Mouse (Mus musculus): ENCODE results near the gene Mmab. TPM values are rescaled to one million over a fixed set of nuclear protein-coding genes. Genes with fewer than 3 reads are reported as not detected.

Mmab gene
- total and polyA plus RNA-seq, 2 experiments from 2014 or later: 17.0 to 19.7 TPM

GRCm38 (mm10) chr5:114412361-114412998, 31.4 kb downstream of the Mmab start:
- Histone ChIP-seq H3K27me3 (ENCODE audit: control insufficient read depth, insufficient read depth, low read length) (no peaks in the 10 kb centered on the region), H3K4me3 (ENCODE audit: low read depth, low read length) (no peak overlapping the region), H3K27ac (ENCODE audit: low read depth) (no peak overlapping the region), H3K9me3 (replicated peaks; ENCODE audit: control insufficient read depth, low read length) (no peaks in the 10 kb centered on the region), H3K4me2 (ENCODE audit: low read depth, low read length) (no peak overlapping the region), H3K36me3 (replicated peaks; ENCODE audit: control insufficient read depth, insufficient read depth, low read length) (peaks cover 99% of the 10 kb centered on the region), H3K4me1 (ENCODE audit: control insufficient read depth, insufficient read depth) (no peaks in the 10 kb centered on the region), H3K9ac (replicated peaks; ENCODE audit: low read depth, low read length) (no peak overlapping the region)
- TF ChIP-seq CTCF (IDR thresholded peaks at IDR 0.05; ENCODE audit: low read depth) (no peak), EP300 (IDR thresholded peaks at IDR 0.05; ENCODE audit: low read depth) (no peak)
- DNase-seq (ENCODE audit: low spot score): no peak
- WGBS: 68% methylated on average over 23 of the region's 23 CpGs
- no peak for ATAC-seq (ENCODE audit: insufficient read depth, low read depth)

- WGBS: 87% methylated on average over 13 of the region's 13 CpGs
- DNase-seq (ENCODE audit: low spot score) (no peak), ATAC-seq (ENCODE audit: insufficient read depth, low read depth) (no peak)
- Histone ChIP-seq H3K27ac (ENCODE audit: low read depth) (no peak overlapping the region), H3K4me1 (ENCODE audit: control insufficient read depth, insufficient read depth) (no peaks in the 10 kb centered on the region), H3K4me3 (ENCODE audit: low read depth, low read length) (no peak overlapping the region), H3K4me2 (ENCODE audit: low read depth, low read length) (no peak overlapping the region), H3K9ac (replicated peaks; ENCODE audit: low read depth, low read length) (no peak overlapping the region), H3K36me3 (replicated peaks; ENCODE audit: control insufficient read depth, insufficient read depth, low read length) (peaks cover 99% of the 10 kb centered on the region), H3K27me3 (ENCODE audit: control insufficient read depth, insufficient read depth, low read length) (no peaks in the 10 kb centered on the region), H3K9me3 (replicated peaks; ENCODE audit: control insufficient read depth, low read length) (no peaks in the 10 kb centered on the region)
- TF ChIP-seq CTCF (IDR thresholded peaks at IDR 0.05; ENCODE audit: low read depth): no peak
- TF ChIP-seq EP300 (IDR thresholded peaks at IDR 0.05; ENCODE audit: low read depth): no peak
Observed at GRCm38 (mm10) chr5:114410429-114410828, 33.4 kb downstream of the Mmab start.

- Histone ChIP-seq H3K9me3 (replicated peaks; ENCODE audit: control insufficient read depth, low read length) (no peaks in the 10 kb centered on the region), H3K27me3 (ENCODE audit: control insufficient read depth, insufficient read depth, low read length) (no peaks in the 10 kb centered on the region), H3K4me3 (ENCODE audit: low read depth, low read length) (no peak overlapping the region), H3K4me1 (ENCODE audit: control insufficient read depth, insufficient read depth) (no peaks in the 10 kb centered on the region), H3K9ac (replicated peaks; ENCODE audit: low read depth, low read length) (no peak overlapping the region), H3K36me3 (replicated peaks; ENCODE audit: control insufficient read depth, insufficient read depth, low read length) (peaks cover 100% of the 10 kb centered on the region), H3K27ac (ENCODE audit: low read depth) (no peak overlapping the region), H3K4me2 (ENCODE audit: low read depth, low read length) (no peak overlapping the region)
- 93% methylated on average over 11 of the region's 11 CpGs for WGBS
- DNase-seq (ENCODE audit: low spot score) (no peak), ATAC-seq (ENCODE audit: insufficient read depth, low read depth) (no peak)
- TF ChIP-seq EP300 (IDR thresholded peaks at IDR 0.05; ENCODE audit: low read depth): no peak
- TF ChIP-seq CTCF (IDR thresholded peaks at IDR 0.05; ENCODE audit: low read depth): no peak
Observed at GRCm38 (mm10) chr5:114408846-114409245, 35.0 kb downstream of the Mmab start.

- Histone ChIP-seq H3K9me3 (replicated peaks; ENCODE audit: control insufficient read depth, low read length) (no peaks in the 10 kb centered on the region), H3K4me2 (ENCODE audit: low read depth, low read length) (no peak overlapping the region), H3K4me3 (ENCODE audit: low read depth, low read length) (no peak overlapping the region), H3K36me3 (replicated peaks; ENCODE audit: control insufficient read depth, insufficient read depth, low read length) (peaks cover 100% of the 10 kb centered on the region), H3K27ac (ENCODE audit: low read depth) (no peak overlapping the region), H3K27me3 (ENCODE audit: control insufficient read depth, insufficient read depth, low read length) (no peaks in the 10 kb centered on the region), H3K9ac (replicated peaks; ENCODE audit: low read depth, low read length) (no peak overlapping the region), H3K4me1 (ENCODE audit: control insufficient read depth, insufficient read depth) (no peaks in the 10 kb centered on the region)
- ATAC-seq (ENCODE audit: insufficient read depth, low read depth) (no peak), DNase-seq (ENCODE audit: low spot score) (no peak)
- TF ChIP-seq CTCF (IDR thresholded peaks at IDR 0.05; ENCODE audit: low read depth): no peak
- no peak for TF ChIP-seq EP300 (IDR thresholded peaks at IDR 0.05; ENCODE audit: low read depth)
- 79% methylated on average over 9 of the region's 9 CpGs for WGBS
Observed at GRCm38 (mm10) chr5:114407810-114408209, 36.0 kb downstream of the Mmab start.

GRCm38 (mm10) chr5:114407269-114407668, 36.6 kb downstream of the Mmab start:
- ATAC-seq (ENCODE audit: insufficient read depth, low read depth): no peak
- H3K27ac ChIP-seq (ENCODE audit: low read depth): no peak overlapping the region
- 74% methylated on average over 10 of the region's 10 CpGs for WGBS
- no peaks in the 10 kb centered on the region for H3K27me3 ChIP-seq (ENCODE audit: control insufficient read depth, insufficient read depth, low read length)
- H3K9me3 ChIP-seq (replicated peaks; ENCODE audit: control insufficient read depth, low read length): no peaks in the 10 kb centered on the region
- H3K9ac ChIP-seq (replicated peaks; ENCODE audit: low read depth, low read length): no peak overlapping the region
- H3K4me2 ChIP-seq (ENCODE audit: low read depth, low read length): no peak overlapping the region
- peaks cover 100% of the 10 kb centered on the region for H3K36me3 ChIP-seq (replicated peaks; ENCODE audit: control insufficient read depth, insufficient read depth, low read length)
- no peaks in the 10 kb centered on the region for H3K4me1 ChIP-seq (ENCODE audit: control insufficient read depth, insufficient read depth)
- no peak overlapping the region for H3K4me3 ChIP-seq (ENCODE audit: low read depth, low read length)
- no peak for TF ChIP-seq CTCF (IDR thresholded peaks at IDR 0.05; ENCODE audit: low read depth)
- TF ChIP-seq EP300 (IDR thresholded peaks at IDR 0.05; ENCODE audit: low read depth): no peak
- DNase-seq (ENCODE audit: low spot score): no peak

GRCm38 (mm10) chr5:114406592-114406991, 37.3 kb downstream of the Mmab start:
- ATAC-seq (ENCODE audit: insufficient read depth, low read depth): no peak
- no peaks in the 10 kb centered on the region for H3K4me1 ChIP-seq (ENCODE audit: control insufficient read depth, insufficient read depth)
- peaks cover 100% of the 10 kb centered on the region for H3K36me3 ChIP-seq (replicated peaks; ENCODE audit: control insufficient read depth, insufficient read depth, low read length)
- no peaks in the 10 kb centered on the region for H3K9me3 ChIP-seq (replicated peaks; ENCODE audit: control insufficient read depth, low read length)
- no peak overlapping the region for H3K9ac ChIP-seq (replicated peaks; ENCODE audit: low read depth, low read length)
- no peaks in the 10 kb centered on the region for H3K27me3 ChIP-seq (ENCODE audit: control insufficient read depth, insufficient read depth, low read length)
- H3K4me3 ChIP-seq (ENCODE audit: low read depth, low read length): no peak overlapping the region
- DNase-seq (ENCODE audit: low spot score): no peak
- TF ChIP-seq EP300 (IDR thresholded peaks at IDR 0.05; ENCODE audit: low read depth): no peak
- TF ChIP-seq CTCF (IDR thresholded peaks at IDR 0.05; ENCODE audit: low read depth): no peak
- H3K27ac ChIP-seq (ENCODE audit: low read depth): no peak overlapping the region
- 88% methylated on average over 14 of the region's 14 CpGs for WGBS
- H3K4me2 ChIP-seq (ENCODE audit: low read depth, low read length): no peak overlapping the region

Data from heart, postnatal 0 days (tissue).